Mouse (Mus musculus): ENCODE data around the gene March5. TPM values are rescaled to one million over a fixed set of nuclear protein-coding genes. Genes with fewer than 3 reads are reported as not detected.
"Not testable (repeated sequence)": the region's sequence is repeated elsewhere in the genome, so short reads cannot be mapped to it uniquely, and the experiment has no call there.

The March5 gene
- polyA plus RNA-seq, 1 experiment, result 304 TPM

DNA sequence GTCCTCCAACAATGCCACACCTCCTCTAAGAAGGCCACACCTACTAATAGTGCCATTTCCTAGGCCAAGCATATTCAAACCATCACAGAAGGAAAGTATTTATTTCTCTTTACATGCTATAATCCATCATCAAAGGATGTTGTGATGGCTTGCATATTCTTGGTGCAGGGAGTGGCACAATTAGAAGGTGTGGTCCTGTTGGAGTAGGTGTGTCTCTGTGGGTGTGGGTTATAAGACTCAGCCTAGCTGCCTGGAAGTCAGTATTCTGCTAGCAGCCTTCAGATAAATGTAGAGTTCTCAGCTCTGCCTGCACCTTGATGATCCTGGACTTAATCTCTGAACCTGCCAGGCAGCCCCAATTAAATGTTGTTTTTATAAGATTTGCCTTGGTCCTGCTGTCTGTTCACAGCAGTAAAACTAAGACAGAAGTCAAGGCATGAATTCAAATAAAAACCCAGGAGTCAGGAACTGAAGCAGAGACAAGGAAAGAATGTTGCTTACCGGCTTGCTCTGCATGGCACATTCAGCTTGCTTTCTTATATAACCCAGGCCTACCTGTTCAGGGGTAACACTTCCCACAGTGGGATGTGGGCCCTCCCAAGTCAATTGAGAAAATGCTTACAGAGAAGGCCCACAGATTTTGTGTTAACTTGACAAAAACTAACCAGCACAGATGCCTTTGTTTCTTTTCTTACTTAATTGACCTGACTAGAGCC is 9.0 kb upstream of the March5 start:
- H3K4me1 ChIP-seq (ENCODE audit: control insufficient read depth, insufficient read depth, insufficient read length, low read length), result no peaks in the 10 kb centered on the region; the same call in 1 of the 2 replicates
- no peak overlapping the region for H3K27ac ChIP-seq (replicated peaks; ENCODE audit: low read depth, low read length)
- no peak overlapping the region for H3K4me3 ChIP-seq (ENCODE audit: insufficient read depth, low read depth, low read length)

DNA sequence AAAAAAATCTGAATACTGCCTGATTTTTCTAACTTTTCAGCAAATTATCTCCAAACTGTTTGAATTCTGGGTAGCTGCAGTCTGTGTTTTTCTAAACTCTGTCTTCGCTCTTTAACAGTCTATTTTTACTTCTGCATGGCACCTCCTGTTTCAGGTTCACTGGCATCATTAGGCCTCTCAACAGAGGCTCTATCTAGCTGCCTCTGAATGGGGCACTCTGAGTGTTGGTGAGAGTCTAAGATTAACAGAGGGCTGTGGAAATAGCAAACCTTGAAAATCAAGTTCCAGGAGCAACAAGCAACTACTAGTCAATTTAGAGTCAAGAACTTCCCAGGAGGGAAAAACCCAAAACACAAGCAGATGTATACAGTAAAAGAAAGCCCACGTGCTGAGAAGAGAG is 7.5 kb upstream of the March5 start:
- Histone ChIP-seq H3K4me1 (ENCODE audit: control insufficient read depth, insufficient read depth, insufficient read length, low read length) (no peaks in the 10 kb centered on the region; the same call in 1 of the 2 replicates), H3K4me3 (ENCODE audit: insufficient read depth, low read depth, low read length) (no peak overlapping the region), H3K27ac (replicated peaks; ENCODE audit: low read depth, low read length) (no peak overlapping the region)

DNA sequence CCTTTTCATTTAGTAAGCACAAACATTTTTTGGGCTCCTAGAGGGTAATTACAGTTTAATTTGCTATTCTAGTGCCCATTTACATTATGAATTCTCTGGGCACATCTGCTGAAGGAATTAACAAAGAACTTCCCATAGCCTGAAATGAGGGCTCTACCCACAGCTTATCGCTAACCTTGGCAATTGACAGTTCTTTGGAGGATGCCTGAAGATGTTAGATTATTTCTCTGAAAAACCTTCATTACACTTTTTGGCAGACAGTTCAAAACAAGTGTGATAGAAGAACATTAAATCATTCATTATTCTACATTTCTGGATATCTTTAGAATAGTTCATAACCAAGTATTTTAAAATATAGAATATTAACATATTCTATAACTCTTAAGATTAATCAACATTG is 4.0 kb upstream of the March5 start:
- no peak overlapping the region for H3K27ac ChIP-seq (replicated peaks; ENCODE audit: low read depth, low read length)
- no peaks in the 10 kb centered on the region for H3K4me1 ChIP-seq (ENCODE audit: control insufficient read depth, insufficient read depth, insufficient read length, low read length)
- H3K4me3 ChIP-seq (ENCODE audit: insufficient read depth, low read depth, low read length), result no peak overlapping the region

DNA sequence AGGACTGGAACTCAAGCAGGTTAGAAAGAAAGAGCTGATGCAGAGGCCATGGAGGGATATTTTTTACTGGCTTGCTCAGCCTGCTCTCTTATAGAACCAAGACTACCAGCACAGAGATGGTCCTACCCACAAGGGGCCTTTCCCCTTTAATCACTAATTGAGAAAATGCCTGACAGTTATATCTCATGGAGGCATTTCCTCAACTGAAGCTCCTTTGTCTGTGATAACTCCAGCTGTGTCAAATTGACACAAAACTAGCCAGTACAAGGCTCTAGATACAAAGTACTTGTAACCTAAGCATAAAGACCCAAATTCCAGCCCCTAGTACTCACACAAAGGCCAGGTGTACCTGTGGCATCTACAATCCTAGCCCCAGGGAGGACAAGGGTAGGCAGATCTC is 2.2 kb upstream of the March5 start:
- H3K27ac ChIP-seq (replicated peaks; ENCODE audit: low read depth, low read length); H3K4me3 ChIP-seq (ENCODE audit: insufficient read depth, low read depth, low read length); H3K4me1 ChIP-seq (ENCODE audit: control insufficient read depth, insufficient read depth, insufficient read length, low read length): not testable (repeated sequence)

GRCm38 (mm10) chr19:37206641-37207302 is 571 bp upstream of the March5 start:
- Histone ChIP-seq H3K4me3 (ENCODE audit: insufficient read depth, low read depth, low read length) (peak overlapping the region; percentile 77), H3K4me1 (ENCODE audit: control insufficient read depth, insufficient read depth, insufficient read length, low read length) (no peaks in the 10 kb centered on the region), H3K27ac (replicated peaks; ENCODE audit: low read depth, low read length) (peak overlapping the region; percentile 92)

DNA sequence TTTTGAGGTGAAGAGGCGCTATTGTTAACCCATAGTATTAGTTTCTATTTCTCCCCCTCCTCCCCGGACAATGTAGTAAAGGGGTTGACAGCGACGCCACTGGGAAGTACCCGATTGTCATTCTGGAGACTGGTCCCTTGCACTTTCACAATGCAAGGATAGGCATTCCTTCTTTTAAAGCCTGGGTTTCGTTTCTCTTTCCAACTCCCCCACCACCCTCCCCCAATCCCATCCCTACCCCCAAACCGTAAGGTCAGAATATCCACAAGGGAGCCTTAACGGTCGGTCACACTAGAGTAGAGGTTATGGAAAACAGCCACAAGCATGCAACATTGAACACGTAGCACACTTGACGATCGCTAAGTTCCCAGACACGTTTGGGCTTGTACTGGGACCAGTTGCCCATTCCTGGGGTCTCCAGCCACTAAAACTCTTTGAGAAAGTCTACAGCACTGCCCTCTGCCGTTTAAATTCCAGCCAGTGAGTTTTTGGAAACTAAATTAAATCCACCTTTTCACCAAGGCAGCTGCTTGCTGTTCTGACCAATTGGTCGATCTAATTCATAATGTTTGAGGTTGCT is 923 bp downstream of the March5 start, which contains the start of gene Cpeb3:
Gene Cpeb3 (minus strand): TSS at position 426 of the 580 bp plus-strand sequence.
- peak within 1 kb of the TSS; percentile 93 for H3K27ac ChIP-seq (replicated peaks; ENCODE audit: low read depth, low read length)
- no peaks in the 10 kb centered on the region for H3K4me1 ChIP-seq (ENCODE audit: control insufficient read depth, insufficient read depth, insufficient read length, low read length)
- peak within 1 kb of the TSS; percentile 77 for H3K4me3 ChIP-seq (ENCODE audit: insufficient read depth, low read depth, low read length)

DNA sequence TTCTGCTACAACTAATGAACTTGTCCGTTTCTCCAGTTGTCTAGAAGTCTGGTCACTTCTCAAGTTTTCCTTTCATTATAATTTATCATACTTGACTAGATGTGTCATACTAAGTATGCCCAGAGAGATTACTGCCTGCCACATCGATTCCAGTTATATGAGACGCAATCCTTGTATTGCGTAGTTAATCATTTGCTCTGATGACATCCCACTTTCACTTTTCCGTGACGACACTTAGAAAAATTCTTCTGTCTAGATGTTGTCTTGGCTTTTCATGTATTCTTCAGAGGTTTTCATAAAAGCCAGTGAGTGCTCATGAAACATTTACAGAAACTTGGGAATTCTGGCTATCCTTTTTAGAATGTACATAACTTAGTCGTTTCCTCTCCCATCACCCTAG is 1.6 kb downstream of the March5 start:
- peak overlapping the region; percentile 93 for H3K27ac ChIP-seq (replicated peaks; ENCODE audit: low read depth, low read length)
- H3K4me3 ChIP-seq (ENCODE audit: insufficient read depth, low read depth, low read length), result peak overlapping the region; percentile 77
- H3K4me1 ChIP-seq (ENCODE audit: control insufficient read depth, insufficient read depth, insufficient read length, low read length), result no peaks in the 10 kb centered on the region

GRCm38 (mm10) chr19:37209467-37210128 is 2.3 kb downstream of the March5 start:
- Histone ChIP-seq H3K4me3 (ENCODE audit: insufficient read depth, low read depth, low read length) (peak overlapping the region; percentile 45), H3K4me1 (ENCODE audit: control insufficient read depth, insufficient read depth, insufficient read length, low read length) (no peaks in the 10 kb centered on the region), H3K27ac (replicated peaks; ENCODE audit: low read depth, low read length) (peak overlapping the region; percentile 93)

DNA sequence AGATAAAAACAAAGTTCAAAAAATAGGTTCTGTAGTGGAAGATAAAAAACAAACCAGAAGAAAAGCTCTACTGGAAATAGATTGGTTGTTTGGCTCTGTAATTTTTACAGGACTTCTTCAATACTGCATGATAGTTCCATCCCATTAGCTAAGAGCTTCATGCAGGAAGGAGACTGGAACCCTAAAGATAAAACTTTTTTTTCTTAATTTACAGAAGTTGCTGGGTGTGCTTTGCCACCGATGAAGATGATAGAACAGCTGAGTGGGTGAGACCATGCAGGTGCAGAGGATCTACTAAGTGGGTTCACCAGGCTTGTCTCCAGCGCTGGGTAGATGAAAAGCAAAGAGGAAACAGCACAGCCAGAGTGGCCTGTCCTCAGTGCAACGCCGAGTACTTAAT is 3.1 kb downstream of the March5 start:
- no peak overlapping the region for H3K27ac ChIP-seq (replicated peaks; ENCODE audit: low read depth, low read length)
- no peaks in the 10 kb centered on the region for H3K4me1 ChIP-seq (ENCODE audit: control insufficient read depth, insufficient read depth, insufficient read length, low read length)
- no peak overlapping the region for H3K4me3 ChIP-seq (ENCODE audit: insufficient read depth, low read depth, low read length)

DNA sequence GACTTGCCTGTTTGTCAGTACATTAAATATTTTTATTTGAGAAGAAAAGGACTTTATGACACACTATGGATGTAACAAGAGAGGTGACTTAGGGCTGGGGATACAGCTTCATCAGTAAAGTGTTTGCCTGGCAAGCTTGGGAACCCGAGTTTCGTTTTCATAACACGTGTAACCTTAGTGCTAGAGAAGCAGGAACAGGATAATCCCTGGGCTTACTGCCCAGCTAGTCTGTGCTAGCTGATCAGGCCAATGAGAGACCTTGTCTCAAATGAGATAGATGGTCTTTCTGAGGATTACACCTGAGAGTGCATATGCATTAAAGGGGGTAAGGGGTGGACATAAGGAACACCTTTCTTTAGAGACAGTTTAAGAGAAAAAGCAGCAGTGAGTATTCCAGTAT is 4.1 kb downstream of the March5 start:
- H3K4me3 ChIP-seq (ENCODE audit: insufficient read depth, low read depth, low read length), result no peak overlapping the region
- no peak overlapping the region for H3K27ac ChIP-seq (replicated peaks; ENCODE audit: low read depth, low read length)
- no peaks in the 10 kb centered on the region for H3K4me1 ChIP-seq (ENCODE audit: control insufficient read depth, insufficient read depth, insufficient read length, low read length)

- no peak overlapping the region for H3K4me3 ChIP-seq (ENCODE audit: insufficient read depth, low read depth, low read length)
- H3K4me1 ChIP-seq (ENCODE audit: control insufficient read depth, insufficient read depth, insufficient read length, low read length), result no peaks in the 10 kb centered on the region
- H3K27ac ChIP-seq (replicated peaks; ENCODE audit: low read depth, low read length), result no peak overlapping the region
Observed at GRCm38 (mm10) chr19:37214711-37215110, 7.4 kb downstream of the March5 start.

DNA sequence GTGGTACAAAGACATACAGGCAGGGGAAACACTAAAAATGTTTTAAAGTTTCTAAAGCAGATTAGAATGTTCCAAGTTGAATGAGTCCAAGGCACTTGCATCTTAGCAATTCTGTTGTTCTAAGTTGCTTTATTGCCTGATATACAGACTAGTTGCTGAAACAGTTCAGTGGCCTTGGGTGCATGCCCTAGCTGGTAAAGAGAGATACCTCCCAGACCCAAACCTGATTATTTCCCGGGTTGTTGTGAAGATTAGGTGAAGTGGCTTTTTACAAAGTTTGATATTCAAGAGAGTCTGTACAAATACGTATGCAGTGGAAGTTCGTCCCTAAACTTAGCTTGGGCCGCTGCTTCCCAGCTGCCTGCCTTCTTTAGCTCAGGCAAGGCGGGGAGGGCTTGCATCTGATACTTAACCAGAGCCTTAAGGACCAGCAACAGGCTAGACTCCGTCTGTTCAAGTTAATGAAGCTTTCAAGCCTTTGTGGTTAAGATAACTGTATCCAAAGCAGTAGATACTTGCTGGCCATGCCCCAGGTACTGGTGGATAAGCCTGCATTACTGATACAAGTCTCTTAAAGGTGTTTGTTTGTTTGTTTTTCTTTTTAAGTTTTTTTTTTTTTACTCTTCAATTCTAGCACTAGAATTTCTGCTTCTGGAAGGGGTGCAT is 18.0 kb downstream of the March5 start:
- no peak overlapping the region for H3K27ac ChIP-seq (replicated peaks; ENCODE audit: low read depth, low read length)
- no peak overlapping the region for H3K4me3 ChIP-seq (ENCODE audit: insufficient read depth, low read depth, low read length)
- H3K4me1 ChIP-seq (ENCODE audit: control insufficient read depth, insufficient read depth, insufficient read length, low read length), result no peaks in the 10 kb centered on the region

GRCm38 (mm10) chr19:37232598-37232997 is 25.3 kb downstream of the March5 start:
- not testable (repeated sequence) for H3K4me1 ChIP-seq (ENCODE audit: control insufficient read depth, insufficient read depth, insufficient read length, low read length); H3K4me3 ChIP-seq (ENCODE audit: insufficient read depth, low read depth, low read length); H3K27ac ChIP-seq (replicated peaks; ENCODE audit: low read depth, low read length)

DNA sequence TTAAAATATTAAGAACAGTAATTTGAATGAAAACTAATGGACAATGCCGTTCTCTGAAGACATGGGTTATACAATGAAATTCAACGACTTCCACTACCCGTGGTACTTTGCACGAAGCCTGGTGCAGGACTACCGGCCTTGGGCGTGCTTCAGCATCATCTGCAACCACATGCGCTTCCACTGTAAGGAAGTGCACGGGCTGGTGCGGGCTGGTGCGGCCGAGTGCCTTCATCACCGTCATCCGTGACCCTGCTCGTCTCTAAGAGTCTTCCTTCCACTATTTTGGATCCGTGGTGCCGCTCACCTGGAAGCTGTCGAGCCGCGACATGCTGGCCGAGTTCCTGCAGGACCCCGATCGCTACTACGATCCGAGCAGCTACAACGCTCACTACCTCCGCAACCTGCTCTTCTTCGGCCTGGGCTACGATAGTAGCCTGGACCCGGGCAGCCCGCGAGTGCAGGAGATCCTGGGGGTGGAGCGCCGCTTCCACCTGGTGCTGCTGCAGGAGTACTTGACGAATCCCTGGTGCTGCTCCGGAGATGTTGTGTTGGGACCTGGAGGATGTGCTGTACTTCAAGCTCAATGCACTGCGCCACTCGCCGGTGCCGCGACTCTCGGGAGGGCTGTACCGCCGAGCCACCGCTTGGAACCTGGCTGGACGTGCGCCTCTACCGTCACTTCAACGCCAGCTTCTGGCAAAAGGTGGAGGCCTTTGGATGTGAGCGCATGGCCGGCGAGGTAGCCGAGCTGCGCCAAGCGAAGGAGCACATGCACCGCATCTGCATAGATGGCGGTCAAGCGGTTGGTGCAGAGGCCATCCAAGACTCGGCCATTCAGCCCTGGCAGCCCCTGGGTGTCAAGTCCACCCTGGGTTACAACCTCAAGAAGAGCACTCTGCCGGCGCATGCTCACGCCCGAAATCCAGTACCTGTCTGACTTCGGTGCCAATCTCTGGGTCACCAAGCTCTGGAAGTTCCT is 26.5 kb downstream of the March5 start:
- Histone ChIP-seq H3K4me3 (ENCODE audit: insufficient read depth, low read depth, low read length) (peak overlapping the region; percentile 29), H3K4me1 (ENCODE audit: control insufficient read depth, insufficient read depth, insufficient read length, low read length) (peaks cover 7% of the 10 kb centered on the region), H3K27ac (replicated peaks; ENCODE audit: low read depth, low read length) (no peak overlapping the region)
